Mouse (Mus musculus): ENCODE data around the gene Scarf1. TPM values are rescaled to one million over a fixed set of nuclear protein-coding genes. Genes with fewer than 3 reads are reported as not detected.

The Scarf1 gene
- total and polyA plus RNA-seq, 3 experiments: 0.24 to 0.90 (median 0.76) TPM

DNA sequence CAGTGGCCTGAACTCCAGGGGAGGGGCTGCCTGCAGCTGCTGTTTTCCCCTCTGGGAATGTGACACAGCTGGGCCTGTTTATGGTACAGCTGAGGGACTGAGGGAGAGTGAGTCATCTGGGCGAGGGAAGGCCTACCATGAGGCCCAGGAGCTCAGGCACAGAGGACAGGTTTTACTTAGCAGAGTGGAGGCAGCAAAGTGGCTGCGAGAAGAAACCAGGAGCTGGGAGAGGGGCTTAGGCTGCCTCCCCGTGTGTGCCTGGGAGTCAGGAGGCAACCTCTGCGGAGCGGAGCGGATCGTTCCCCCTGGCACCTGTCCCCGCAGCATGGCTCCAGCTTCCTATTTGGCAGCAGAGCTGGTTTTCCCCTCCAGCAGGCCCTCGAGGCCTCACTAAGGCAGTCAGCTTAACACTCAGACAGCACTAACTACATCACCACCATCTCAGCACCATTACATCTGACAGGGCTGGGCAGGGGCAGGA is 38.7 kb downstream of the Scarf1 start:
- Histone ChIP-seq H3K9ac (ENCODE audit: insufficient read depth, low read depth) (peak overlapping the region; percentile 19; the same call in 1 of the 2 replicates), H3K9me3 (replicated peaks; ENCODE audit: low read length) (no peaks in the 10 kb centered on the region), H3K27ac (ENCODE audit: insufficient read depth, low read depth) (peak overlapping the region; percentile 40), H3K4me1 (ENCODE audit: control insufficient read depth in 1 of 2, insufficient read depth in 2 of 2) (peaks cover 27 to 49% of the 10 kb centered on the region in 2 experiments), H3K4me3 (replicated peaks in 1 of 3; ENCODE audit: low read depth in 2 of 3, low read length in 2 of 3, poor library complexity in 1 of 3) (no peak overlapping the region), H3K36me3 (replicated peaks in 1 of 2; ENCODE audit: control insufficient read depth in 1 of 2, insufficient read depth in 1 of 2, low read length in 1 of 2) (peaks cover 0 to 20% of the 10 kb centered on the region in 2 experiments), H3K79me2 (replicated peaks; ENCODE audit: control insufficient read depth, extremely low read depth, insufficient read depth, poor library complexity, severe bottlenecking) (no peaks in the 10 kb centered on the region), H3K4me2 (ENCODE audit: insufficient read depth, low read depth, poor library complexity, severe bottlenecking) (no peak overlapping the region), H3K27me3 (replicated peaks) (no peaks in the 10 kb centered on the region)
- in situ Hi-C loops (cut with MboI; ENCODE audit: low pct_ligation_motif_present, low pct_unique_long_range_greater_than_20kb, low sequenced_read_pairs) (no loop called here), dilution Hi-C loops (cut with MboI; ENCODE audit: extremely low pct_ligation_motif_present, extremely low pct_unique_long_range_greater_than_20kb, low sequenced_read_pairs) (no loop called here)
- peak; percentile 46 for DNase-seq (ENCODE audit: extremely low read depth)
- TF ChIP-seq USF2 (conservative IDR thresholded peaks at IDR 0.05; ENCODE audit: low read depth, low read length): no peak
- peak; percentile 59; the same call in 1 of the 2 replicates for TF ChIP-seq IRF4 (IDR thresholded peaks at IDR 0.05; ENCODE audit: low read depth, low read length)
- no peak; the same call in 1 of the 2 replicates for TF ChIP-seq UBTF (IDR thresholded peaks at IDR 0.05; ENCODE audit: low read depth, low read length)
- peak; percentile 71 for TF ChIP-seq MAZ (IDR thresholded peaks at IDR 0.05; ENCODE audit: low read depth, low read length)
- TF ChIP-seq BHLHE40 (IDR thresholded peaks at IDR 0.05; ENCODE audit: low read depth, low read length): peak; percentile 59
- TF ChIP-seq MEF2A (IDR thresholded peaks at IDR 0.05; ENCODE audit: borderline replicate concordance, low read depth, low read length): peak; percentile 66; the same call in 1 of the 2 replicates
- peak; percentile 98 for TF ChIP-seq ETS1 (conservative IDR thresholded peaks at IDR 0.05; ENCODE audit: low read depth, low read length)
- no peak for TF ChIP-seq KAT2A (IDR thresholded peaks at IDR 0.05; ENCODE audit: insufficient replicate concordance, low read length)
- TF ChIP-seq GABPA (IDR thresholded peaks at IDR 0.05; ENCODE audit: insufficient replicate concordance, low read depth, low read length): no peak
- TF ChIP-seq JUN (IDR thresholded peaks at IDR 0.05; ENCODE audit: insufficient read depth, low read depth, low read length): peak; percentile 23; the same call in 1 of the 2 replicates
- TF ChIP-seq TCF12 (IDR thresholded peaks at IDR 0.05; ENCODE audit: low read depth, low read length): peak; percentile 87; the same call in 1 of the 2 replicates
- TF ChIP-seq EP300 (IDR thresholded peaks at IDR 0.05; ENCODE audit: low read length): peak; percentile 76
- TF ChIP-seq MYC (IDR thresholded peaks at IDR 0.05; ENCODE audit: low read depth, low read length): 0 out of 2 replicates have a peak, but pooled peaks have one; percentile 34
- peak; percentile 33; the same call in 1 of the 2 replicates for TF ChIP-seq HCFC1 (IDR thresholded peaks at IDR 0.05; ENCODE audit: low read depth, low read length)
- TF ChIP-seq JUND (conservative IDR thresholded peaks at IDR 0.05; ENCODE audit: low read depth, low read length): 0 out of 2 replicates have a peak, but pooled peaks have one; percentile 7
- TF ChIP-seq NELFE (IDR thresholded peaks at IDR 0.05; ENCODE audit: low read depth, low read length): 0 out of 2 replicates have a peak, but pooled peaks have one; percentile 27

DNA sequence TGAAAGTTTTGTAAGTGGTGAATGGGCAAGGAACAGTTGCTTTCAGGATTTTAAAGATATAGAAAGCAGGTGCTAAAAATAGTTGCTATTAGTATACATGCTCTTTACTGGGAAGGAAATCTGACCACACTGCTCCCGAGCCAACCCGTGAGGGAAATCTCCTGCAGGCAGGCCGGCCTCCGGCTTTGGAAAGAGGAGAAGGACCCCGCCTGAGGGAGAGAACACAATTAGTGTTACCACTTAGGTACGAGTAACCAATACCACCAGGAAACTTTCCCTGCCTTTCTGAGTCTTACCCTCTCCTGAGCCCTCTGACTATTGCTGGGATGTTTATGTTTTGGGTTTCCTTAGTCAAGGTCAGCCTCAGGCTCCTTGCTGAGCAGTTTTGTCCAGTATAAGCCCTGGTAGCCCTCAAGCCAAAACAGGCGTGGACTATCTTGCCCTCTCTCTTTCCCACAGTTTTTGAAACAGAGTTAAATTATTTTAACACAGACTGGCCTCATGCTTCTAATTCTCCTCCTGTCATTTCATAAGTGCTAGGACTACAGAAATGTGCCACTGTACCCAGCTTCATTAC is 39.7 kb downstream of the Scarf1 start:
- no peak for DNase-seq (ENCODE audit: extremely low read depth)
- no peaks in the 10 kb centered on the region for H3K9me3 ChIP-seq (replicated peaks; ENCODE audit: low read length)
- no peak overlapping the region for H3K4me3 ChIP-seq (replicated peaks in 1 of 3; ENCODE audit: low read depth in 2 of 3, low read length in 2 of 3, poor library complexity in 1 of 3)
- no peak overlapping the region for H3K4me2 ChIP-seq (ENCODE audit: insufficient read depth, low read depth, poor library complexity, severe bottlenecking)
- H3K27ac ChIP-seq (ENCODE audit: insufficient read depth, low read depth): no peak overlapping the region
- dilution Hi-C loops (cut with MboI; ENCODE audit: extremely low pct_ligation_motif_present, extremely low pct_unique_long_range_greater_than_20kb, low sequenced_read_pairs): no loop called here
- peaks cover 0 to 20% of the 10 kb centered on the region in 2 experiments for H3K36me3 ChIP-seq (replicated peaks in 1 of 2; ENCODE audit: control insufficient read depth in 1 of 2, insufficient read depth in 1 of 2, low read length in 1 of 2)
- TF ChIP-seq SMC3 (IDR thresholded peaks at IDR 0.05; ENCODE audit: low read depth, low read length) (no peak), MXI1 (IDR thresholded peaks at IDR 0.05; ENCODE audit: low read depth, low read length) (no peak), JUN (IDR thresholded peaks at IDR 0.05; ENCODE audit: insufficient read depth, low read depth, low read length) (no peak), POLR2AphosphoS2 (IDR thresholded peaks at IDR 0.05; ENCODE audit: low read depth, low read length) (no peak), SIN3A (IDR thresholded peaks at IDR 0.05; ENCODE audit: low read length) (0 out of 2 replicates have a peak, but pooled peaks have one; percentile 33), MAZ (IDR thresholded peaks at IDR 0.05; ENCODE audit: low read depth, low read length) (no peak), POLR2A (IDR thresholded peaks at IDR 0.05; ENCODE audit: low read depth, low read length) (no peak), RCOR1 (conservative IDR thresholded peaks at IDR 0.05; ENCODE audit: low read depth, low read length) (no peak)
- H3K4me1 ChIP-seq (ENCODE audit: control insufficient read depth in 1 of 2, insufficient read depth in 2 of 2): peaks cover 27 to 49% of the 10 kb centered on the region in 2 experiments
- no peaks in the 10 kb centered on the region for H3K27me3 ChIP-seq (replicated peaks)
- H3K9ac ChIP-seq (ENCODE audit: insufficient read depth, low read depth): no peak overlapping the region
- no peaks in the 10 kb centered on the region for H3K79me2 ChIP-seq (replicated peaks; ENCODE audit: control insufficient read depth, extremely low read depth, insufficient read depth, poor library complexity, severe bottlenecking)
- in situ Hi-C loops (cut with MboI; ENCODE audit: low pct_ligation_motif_present, low pct_unique_long_range_greater_than_20kb, low sequenced_read_pairs): no loop called here

Data from CH12.LX (cell line).